Mouse (Mus musculus) embryonic facial prominence, embryonic 13.5 days (tissue): ENCODE data around the gene Maml3. TPM values are rescaled to one million over a fixed set of nuclear protein-coding genes. Genes with fewer than 3 reads are reported as not detected.
A peak's percentile ranks its signal among the peaks of the same experiment; 100 is the strongest.

Experiments
- ATAC-seq: fragments of 200-750 bp; cut with Nextera tagmentation; 2 replicates; pipeline ENCODE4 v1.8.0; 2017; ENCODE audit warnings: low read depth; ENCODE audit not compliant: insufficient number of reproducible peaks, insufficient read depth, low FRiP score, low TSS enrichment
- H3K27ac ChIP-seq: fragments of 300-500 bp; sonication (generic); 2 replicates; pipeline ENCODE4 v1.5.1; 2015; ENCODE audit warnings: moderate library complexity, mild to moderate bottlenecking, inconsistent platforms
- H3K27me3 ChIP-seq: fragments of 300-500 bp; sonication (generic); 2 replicates; pipeline ENCODE4 v1.6.1; 2015; ENCODE audit warnings: mild to moderate bottlenecking, inconsistent platforms
- H3K36me3 ChIP-seq: fragments of 300-500 bp; sonication (generic); 2 replicates; pipeline ENCODE4 v1.6.1; 2015; ENCODE audit warnings: mild to moderate bottlenecking, inconsistent platforms
- H3K4me1 ChIP-seq: fragments of 300-500 bp; sonication (generic); 2 replicates; pipeline ENCODE4 v1.6.1; 2015; ENCODE audit warnings: inconsistent platforms
- H3K4me2 ChIP-seq: fragments of 300-500 bp; sonication (generic); 2 replicates; pipeline ENCODE4 v1.6.1; 2015; ENCODE audit warnings: moderate library complexity, mild to moderate bottlenecking, inconsistent platforms
- H3K4me3 ChIP-seq: fragments of 300-500 bp; sonication (generic); 2 replicates; pipeline ENCODE4 v1.5.1; 2015; ENCODE audit warnings: mild to moderate bottlenecking, inconsistent platforms
- H3K9ac ChIP-seq: fragments of 300-500 bp; sonication (generic); 2 replicates; pipeline ENCODE4 v1.6.1; 2015; ENCODE audit warnings: mild to moderate bottlenecking, inconsistent platforms
- H3K9me3 ChIP-seq: fragments of 300-500 bp; sonication (generic); 2 replicates; pipeline ENCODE4 v1.6.1; 2016; ENCODE audit warnings: inconsistent platforms
- WGBS: fragments of 180-500 bp; shearing (Covaris S2); methylation state at CpG from one replicate; pipeline ENCODE4 v1.1.7; 2015; ENCODE audit warnings: mixed read lengths; 5-methylcytosine and 5-hydroxymethylcytosine counted together
- polyA plus RNA-seq: library from polyadenylated mRNA; unstranded; fragments of >200 nt; fragmentation: Nextera tagmentation; extraction: Ambion mirVana; gene quantifications from 2 replicates; pipeline ENCODE4 v1.2.1, GENCODE M21; 2015

The Maml3 gene
- polyA plus RNA-seq, 1 experiment from 2014 or later, result 6.5 TPM

DNA sequence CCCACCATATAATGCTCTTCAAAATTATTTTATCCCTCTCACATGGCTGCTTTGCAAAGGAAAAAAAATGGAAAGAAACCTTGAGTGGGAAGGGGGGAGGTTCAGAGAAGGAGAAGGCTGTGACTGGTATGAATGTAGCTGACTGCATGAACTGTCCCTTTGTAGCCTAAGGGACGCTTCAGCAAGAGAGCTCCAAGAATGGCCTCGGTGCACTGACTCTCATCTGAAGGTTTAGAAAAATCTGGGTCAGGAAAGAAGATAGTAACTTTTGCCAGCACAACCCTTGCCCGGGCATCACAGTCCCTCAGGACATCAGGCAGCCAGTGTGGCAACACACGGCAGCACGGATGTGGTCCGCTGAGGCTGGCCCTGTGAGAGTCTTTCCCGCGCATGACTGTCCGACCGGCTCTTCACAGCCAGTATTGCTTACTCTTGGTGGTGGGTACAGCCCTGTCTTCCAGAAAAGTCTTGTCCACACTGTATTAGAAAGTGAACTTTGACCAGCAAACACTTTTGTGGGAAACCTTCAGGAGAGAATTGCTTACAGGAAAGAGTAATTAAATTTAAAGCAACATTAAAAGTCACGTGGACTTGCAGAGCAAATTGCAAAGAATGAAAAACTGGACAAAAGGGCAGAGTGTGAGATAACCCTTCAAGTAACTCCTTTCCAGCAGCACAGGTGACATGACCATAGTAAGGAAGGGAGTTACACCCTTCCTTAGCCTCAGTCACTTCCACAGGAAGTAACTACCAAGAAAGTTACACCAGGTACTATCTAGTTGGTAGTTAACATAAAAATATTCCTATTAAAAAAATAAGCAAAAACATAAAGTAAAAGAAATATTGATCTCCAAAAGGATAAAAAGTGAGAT lies 42.3 kb downstream of the Maml3 start:
- Histone ChIP-seq H3K4me1 (peaks cover 23% of the 10 kb centered on the region), H3K4me3 (no peak overlapping the region), H3K36me3 (no peaks in the 10 kb centered on the region), H3K9ac (no peak overlapping the region), H3K27ac (no peak overlapping the region), H3K9me3 (no peaks in the 10 kb centered on the region), H3K4me2 (no peak overlapping the region), H3K27me3 (no peaks in the 10 kb centered on the region)
- ATAC-seq, result no peak
- WGBS, result 54% methylated on average over 11 of the region's 11 CpGs

DNA sequence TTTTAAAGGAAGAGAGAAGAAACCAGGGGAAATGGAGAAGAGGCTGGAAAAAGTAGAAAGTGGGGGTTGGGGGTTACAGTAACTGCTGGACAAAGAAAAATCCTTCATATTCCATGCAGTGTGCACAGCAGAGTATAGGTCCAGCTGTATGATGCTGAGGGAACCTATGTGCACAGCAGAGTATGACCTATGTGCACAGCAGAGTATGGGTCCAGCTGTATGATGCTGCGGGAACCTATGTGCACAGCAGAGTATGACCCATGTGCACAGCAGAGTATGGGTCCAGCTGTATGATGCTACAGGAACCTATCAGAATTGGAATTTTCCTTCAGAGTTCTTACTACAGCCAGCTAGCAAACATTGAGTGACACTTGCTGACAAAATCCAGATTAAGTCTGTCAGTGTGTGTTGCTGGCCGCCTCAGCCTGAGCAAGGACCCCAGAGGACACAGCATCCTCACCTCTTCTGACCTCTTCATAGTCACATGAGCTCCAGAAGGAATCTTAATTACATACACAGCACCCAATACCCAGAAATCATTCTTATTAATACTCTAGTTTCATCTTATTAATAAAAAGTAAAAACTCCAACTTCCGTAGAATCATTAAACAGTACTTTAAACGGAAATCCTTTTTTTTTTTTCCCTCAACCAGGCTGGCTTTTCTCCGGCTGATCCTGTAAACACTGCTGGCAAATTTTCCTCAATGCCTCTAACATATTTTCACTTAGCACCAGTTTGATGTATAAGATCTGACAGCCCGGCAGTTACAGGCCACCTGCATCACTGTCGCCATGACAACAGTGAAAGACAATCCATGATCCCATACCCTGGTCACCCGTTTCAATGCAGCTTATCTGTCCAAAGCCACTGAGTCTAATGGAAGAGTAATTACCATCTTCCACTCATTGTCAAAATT lies 43.1 kb downstream of the Maml3 start:
- Histone ChIP-seq H3K9me3 (no peaks in the 10 kb centered on the region), H3K4me3 (no peak overlapping the region), H3K4me2 (no peak overlapping the region), H3K9ac (no peak overlapping the region), H3K4me1 (peaks cover 23% of the 10 kb centered on the region), H3K27ac (no peak overlapping the region), H3K36me3 (no peaks in the 10 kb centered on the region), H3K27me3 (no peaks in the 10 kb centered on the region)
- 34% methylated on average over 8 of the region's 8 CpGs for WGBS
- ATAC-seq, result no peak

DNA sequence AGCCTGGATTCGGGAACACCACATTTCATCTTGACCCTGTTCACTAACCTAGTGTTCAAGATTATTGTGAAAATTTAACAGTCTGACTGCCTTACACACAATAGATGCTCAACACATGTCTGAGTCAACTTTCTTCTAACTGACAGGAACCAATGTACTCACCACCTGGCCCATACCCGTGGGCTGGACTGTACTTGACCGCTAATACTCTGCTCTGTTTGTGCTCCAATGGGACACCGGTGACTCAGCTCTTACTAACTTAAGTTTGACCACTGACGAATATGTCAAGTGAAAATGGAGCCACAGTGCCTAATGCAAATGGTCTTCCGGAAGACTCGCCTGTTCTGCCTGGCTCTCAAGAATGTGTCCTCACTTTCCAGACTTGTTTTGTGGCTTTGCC lies 44.0 kb downstream of the Maml3 start:
- ATAC-seq, result no peak
- no peak overlapping the region for H3K4me3 ChIP-seq
- H3K9ac ChIP-seq, result no peak overlapping the region
- no peaks in the 10 kb centered on the region for H3K27me3 ChIP-seq
- WGBS, result 93% methylated on average over 7 of the region's 7 CpGs
- no peaks in the 10 kb centered on the region for H3K9me3 ChIP-seq
- H3K27ac ChIP-seq, result no peak overlapping the region
- peaks cover 23% of the 10 kb centered on the region for H3K4me1 ChIP-seq
- H3K4me2 ChIP-seq, result no peak overlapping the region
- no peaks in the 10 kb centered on the region for H3K36me3 ChIP-seq

GRCm38 (mm10) chr3:52051801-52052200 lies 53.1 kb downstream of the Maml3 start:
- no peak overlapping the region for H3K27ac ChIP-seq
- no peak for ATAC-seq
- 41% methylated on average over 2 of the region's 2 CpGs for WGBS
- no peak overlapping the region for H3K4me2 ChIP-seq
- no peak overlapping the region for H3K4me3 ChIP-seq
- no peak overlapping the region for H3K9ac ChIP-seq
- H3K4me1 ChIP-seq, result peaks cover 17% of the 10 kb centered on the region
- no peaks in the 10 kb centered on the region for H3K36me3 ChIP-seq
- no peaks in the 10 kb centered on the region for H3K27me3 ChIP-seq
- H3K9me3 ChIP-seq, result no peaks in the 10 kb centered on the region

DNA sequence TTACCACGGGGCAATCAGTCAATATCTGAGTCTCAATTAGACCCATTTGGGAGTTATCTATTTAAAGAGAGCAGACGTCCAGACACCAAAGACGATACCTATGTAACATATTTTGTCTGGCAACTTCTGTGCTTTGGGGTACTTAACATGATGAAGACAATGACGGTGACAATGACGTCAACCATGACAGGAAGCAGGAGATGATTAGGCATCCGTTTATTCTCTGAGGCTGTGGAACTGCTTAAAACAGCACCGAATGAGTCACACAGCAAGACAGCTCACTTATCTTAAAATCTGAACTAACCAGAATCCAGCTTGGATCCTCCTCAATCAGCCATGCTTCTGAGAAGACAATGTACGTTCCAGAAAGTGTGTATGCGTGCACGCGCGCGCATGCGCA lies 56.8 kb downstream of the Maml3 start:
- H3K27ac ChIP-seq, result peak overlapping the region; percentile 97; the same call in 1 of the 2 replicates
- 73% methylated on average over 14 of the region's 14 CpGs for WGBS
- H3K36me3 ChIP-seq, result no peaks in the 10 kb centered on the region
- H3K4me2 ChIP-seq, result no peak overlapping the region
- H3K4me1 ChIP-seq, result peaks cover 45% of the 10 kb centered on the region
- no peaks in the 10 kb centered on the region for H3K27me3 ChIP-seq
- no peak overlapping the region for H3K9ac ChIP-seq
- no peaks in the 10 kb centered on the region for H3K9me3 ChIP-seq
- no peak overlapping the region for H3K4me3 ChIP-seq
- no peak for ATAC-seq

DNA sequence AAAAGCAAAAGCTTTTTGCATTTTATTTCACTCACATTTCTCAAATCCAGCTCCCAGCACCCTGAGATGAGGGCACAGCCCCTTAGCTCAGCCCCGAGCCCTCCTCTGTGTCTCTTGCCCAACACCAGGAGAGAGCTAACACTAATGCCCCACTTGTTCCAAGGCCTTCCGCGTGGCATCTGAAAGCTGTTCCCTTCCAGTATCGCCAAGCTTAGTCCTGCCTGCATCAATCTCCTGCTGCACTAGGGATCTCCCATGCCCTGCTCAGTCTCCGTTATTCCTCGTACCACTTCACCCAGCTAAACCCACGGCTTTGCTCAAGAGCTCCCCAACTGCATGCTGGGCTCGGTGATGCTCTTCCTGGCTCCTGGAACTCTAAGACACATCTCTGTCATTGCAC lies 57.3 kb downstream of the Maml3 start:
- ATAC-seq, result no peak
- H3K9ac ChIP-seq, result peak overlapping the region; percentile 64
- peaks cover 44% of the 10 kb centered on the region for H3K4me1 ChIP-seq
- no peaks in the 10 kb centered on the region for H3K27me3 ChIP-seq
- no peaks in the 10 kb centered on the region for H3K36me3 ChIP-seq
- peak overlapping the region; percentile 60 for H3K4me2 ChIP-seq
- H3K9me3 ChIP-seq, result no peaks in the 10 kb centered on the region
- peak overlapping the region; percentile 33; the same call in 1 of the 2 replicates for H3K4me3 ChIP-seq
- WGBS, result 83% methylated on average over 8 of the region's 8 CpGs
- peak overlapping the region; percentile 97 for H3K27ac ChIP-seq

DNA sequence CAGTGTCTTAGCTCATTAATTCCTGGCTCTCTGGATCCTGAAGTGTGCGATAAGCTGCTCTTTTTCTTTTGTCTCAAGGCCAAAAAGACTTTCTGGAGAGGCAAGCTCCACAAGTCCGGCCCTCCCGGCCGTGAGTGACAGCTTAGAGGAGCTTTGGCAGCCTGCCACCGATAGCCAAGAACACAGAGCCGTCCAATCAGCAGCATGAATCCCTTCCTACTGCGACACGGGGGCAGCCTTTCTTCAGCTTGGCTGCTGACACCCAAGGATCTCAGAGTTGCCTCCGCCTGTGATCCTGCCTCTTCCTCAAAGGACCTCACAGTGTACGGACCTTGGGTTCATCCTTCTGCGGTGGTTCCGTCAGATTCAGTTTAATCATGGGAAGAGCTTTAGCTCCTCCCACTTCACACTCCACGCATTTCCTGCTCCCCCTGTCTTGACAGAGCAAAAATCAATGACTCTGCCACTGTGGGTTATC lies 57.9 kb downstream of the Maml3 start:
- under 1% methylated on average over 13 of the region's 13 CpGs for WGBS
- peak overlapping the region; percentile 97 for H3K27ac ChIP-seq
- no peaks in the 10 kb centered on the region for H3K36me3 ChIP-seq
- H3K4me3 ChIP-seq, result peak overlapping the region; percentile 33
- H3K4me2 ChIP-seq, result peak overlapping the region; percentile 60
- H3K4me1 ChIP-seq, result peaks cover 44% of the 10 kb centered on the region
- no peaks in the 10 kb centered on the region for H3K9me3 ChIP-seq
- ATAC-seq, result peak; percentile 50; the same call in 1 of the 2 replicates
- H3K9ac ChIP-seq, result peak overlapping the region; percentile 64
- no peaks in the 10 kb centered on the region for H3K27me3 ChIP-seq

DNA sequence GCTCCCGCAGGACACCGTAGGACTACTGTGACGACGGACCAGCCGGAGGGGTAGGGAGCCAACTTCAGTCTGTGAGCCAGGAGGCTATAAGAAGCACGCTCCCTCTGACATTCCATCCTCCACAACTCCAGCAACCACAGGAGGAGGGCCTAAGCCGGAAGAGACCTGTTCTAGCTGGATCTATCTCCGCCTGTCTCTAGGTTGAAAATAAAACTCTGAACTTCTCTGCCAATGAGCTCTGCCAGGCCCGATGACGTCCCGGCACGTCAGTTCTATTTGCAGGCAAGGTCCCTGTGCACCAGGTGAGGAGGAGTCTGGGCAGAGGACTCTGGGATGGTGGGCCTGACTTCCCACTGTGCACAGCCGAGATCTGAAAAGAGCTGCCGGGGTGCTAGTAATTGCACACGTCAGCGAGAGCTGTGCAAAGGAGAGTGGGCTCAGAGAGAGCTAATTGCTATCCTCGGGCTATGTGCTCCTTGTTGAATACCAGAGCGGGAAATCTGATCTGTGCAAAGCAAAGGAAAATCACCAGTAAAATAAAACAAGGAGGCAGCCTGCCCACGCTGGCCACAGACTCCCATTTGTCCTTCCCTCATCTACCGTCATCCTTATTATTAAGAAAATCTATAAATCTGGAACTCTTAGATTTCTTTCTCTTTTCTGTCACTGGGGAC lies 58.7 kb downstream of the Maml3 start:
- peaks cover 48% of the 10 kb centered on the region for H3K4me1 ChIP-seq
- peak overlapping the region; percentile 33 for H3K4me3 ChIP-seq
- H3K27me3 ChIP-seq, result no peaks in the 10 kb centered on the region
- H3K36me3 ChIP-seq, result no peaks in the 10 kb centered on the region
- 1% methylated on average over 20 of the region's 20 CpGs for WGBS
- H3K27ac ChIP-seq, result peak overlapping the region; percentile 97
- H3K9ac ChIP-seq, result peak overlapping the region; percentile 64
- no peaks in the 10 kb centered on the region for H3K9me3 ChIP-seq
- ATAC-seq, result peak; percentile 89
- H3K4me2 ChIP-seq, result peak overlapping the region; percentile 60

GRCm38 (mm10) chr3:52045221-52045641 lies 59.6 kb downstream of the Maml3 start:
- Histone ChIP-seq H3K27me3 (no peaks in the 10 kb centered on the region), H3K4me2 (peak overlapping the region; percentile 60), H3K27ac (peak overlapping the region; percentile 97), H3K4me3 (peak overlapping the region; percentile 33), H3K36me3 (no peaks in the 10 kb centered on the region), H3K9me3 (no peaks in the 10 kb centered on the region), H3K4me1 (peaks cover 48% of the 10 kb centered on the region), H3K9ac (peak overlapping the region; percentile 64)
- WGBS, result 8% methylated on average over 6 of the region's 6 CpGs
- no peak for ATAC-seq

DNA sequence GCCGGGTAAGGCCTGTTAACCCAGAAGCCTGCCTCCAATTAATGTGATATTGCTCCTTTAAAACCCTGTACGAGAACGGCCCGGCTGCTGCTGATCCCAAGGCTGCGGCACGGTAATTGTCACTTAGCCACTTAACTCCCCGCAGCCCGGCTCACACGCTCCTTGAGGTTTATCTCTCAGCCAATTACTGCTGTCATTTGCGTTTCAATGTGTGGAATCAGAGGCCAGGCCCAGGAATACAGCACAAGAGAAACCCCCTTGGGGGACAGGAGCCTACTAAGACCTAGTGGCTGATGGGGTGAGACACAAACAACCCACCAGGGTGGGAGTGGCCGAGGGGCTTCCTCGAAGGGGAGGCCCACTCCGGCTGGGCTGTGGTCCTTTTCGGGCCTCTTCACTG lies 60.2 kb downstream of the Maml3 start:
- Histone ChIP-seq H3K9ac (peak overlapping the region; percentile 64), H3K4me1 (peaks cover 48% of the 10 kb centered on the region), H3K4me3 (peak overlapping the region; percentile 11; the same call in 1 of the 2 replicates), H3K36me3 (no peaks in the 10 kb centered on the region), H3K27ac (peak overlapping the region; percentile 97), H3K9me3 (no peaks in the 10 kb centered on the region), H3K4me2 (peak overlapping the region; percentile 60), H3K27me3 (no peaks in the 10 kb centered on the region)
- ATAC-seq, result no peak
- WGBS, result 2% methylated on average over 14 of the region's 14 CpGs

DNA sequence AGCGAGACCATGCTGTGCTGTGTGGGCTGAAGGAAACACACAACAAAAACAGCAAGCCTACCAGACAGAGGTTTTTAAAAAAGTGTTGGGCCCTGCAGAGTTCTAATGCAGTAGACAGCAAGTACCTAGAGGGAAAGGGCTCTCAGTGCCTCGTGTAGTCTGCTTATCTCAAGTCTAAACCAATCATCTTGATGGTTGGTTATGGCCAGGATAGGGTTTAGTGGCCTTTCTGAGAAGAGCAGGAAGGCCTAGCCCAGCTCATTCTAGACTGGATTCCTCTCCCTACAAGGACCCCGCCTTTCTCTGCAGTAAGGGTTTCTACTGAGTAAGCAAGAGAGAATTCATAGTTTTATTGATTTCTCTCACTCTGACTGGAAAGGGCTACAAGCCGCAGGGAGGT lies 61.0 kb downstream of the Maml3 start:
- H3K27ac ChIP-seq, result peak overlapping the region; percentile 97
- no peaks in the 10 kb centered on the region for H3K36me3 ChIP-seq
- 53% methylated on average over 4 of the region's 4 CpGs for WGBS
- H3K4me3 ChIP-seq, result no peak overlapping the region
- peaks cover 49% of the 10 kb centered on the region for H3K4me1 ChIP-seq
- H3K27me3 ChIP-seq, result no peaks in the 10 kb centered on the region
- no peak for ATAC-seq
- no peaks in the 10 kb centered on the region for H3K9me3 ChIP-seq
- no peak overlapping the region for H3K9ac ChIP-seq
- H3K4me2 ChIP-seq, result no peak overlapping the region
